Mouse (Mus musculus) adrenal gland (tissue): Measurements from ENCODE around the gene Rtp2.

Experiments used
- intact Hi-C: fragments of 180-260 bp; cut with DNase I; formaldehyde crosslinking; loops from one replicate; pipeline ENCODE4 v1.15.1; 2025
- long read RNA-seq, 2 experiments: library from polyadenylated mRNA; unstranded; transcript quantifications; one replicate each; pipeline ENCODE4 v2.0.0; 2020; ENCODE audit warnings: borderline replicate concordance in 1 of 2; ENCODE audit not compliant: insufficient replicate concordance in 1 of 2

Rtp2 gene
- long read RNA-seq, experiment 1 = 0 reads
- long read RNA-seq, experiment 2 = 0 reads

- intact Hi-C loops = no loop called here
Measured at GRCm38 (mm10) chr16:23932294-23932693, at the start of gene Rtp2. Gene Rtp2, minus strand, starts transcription at chr16:23932394.

GRCm38 (mm10) chr16:23980991-23981720 lies 49.0 kb upstream of the Rtp2 start:
- intact Hi-C loops = loop anchor here (10.0 kb wide), 1 partner anchor 954 kb away; no protein-coding TSS in a partner anchor

GRCm38 (mm10) chr16:23980201-23980870 lies 48.1 kb upstream of the Rtp2 start:
- intact Hi-C loops = loop anchor here (10.0 kb wide), 1 partner anchor 954 kb away; no protein-coding TSS in a partner anchor

- intact Hi-C loops = no loop called here
Measured at GRCm38 (mm10) chr16:23979446-23979845, 47.3 kb upstream of the Rtp2 start.

- intact Hi-C loops = no loop called here
Measured at GRCm38 (mm10) chr16:23978495-23978894, 46.3 kb upstream of the Rtp2 start.

- intact Hi-C loops = no loop called here
Measured at GRCm38 (mm10) chr16:23977732-23978131, 45.5 kb upstream of the Rtp2 start.

- intact Hi-C loops = no loop called here
Measured at GRCm38 (mm10) chr16:23976196-23976595, 44.0 kb upstream of the Rtp2 start.

- intact Hi-C loops = no loop called here
Measured at GRCm38 (mm10) chr16:23973635-23974367, 41.6 kb upstream of the Rtp2 start.

- intact Hi-C loops = no loop called here
Measured at GRCm38 (mm10) chr16:23972901-23973300, 40.7 kb upstream of the Rtp2 start.

GRCm38 (mm10) chr16:23972126-23972740 lies 40.0 kb upstream of the Rtp2 start:
- intact Hi-C loops = no loop called here

GRCm38 (mm10) chr16:23969919-23970318 lies 37.7 kb upstream of the Rtp2 start:
- intact Hi-C loops = no loop called here

GRCm38 (mm10) chr16:23968888-23969287 lies 36.7 kb upstream of the Rtp2 start:
- intact Hi-C loops = no loop called here

- intact Hi-C loops = no loop called here
Measured at GRCm38 (mm10) chr16:23967301-23967700, 35.1 kb upstream of the Rtp2 start.

GRCm38 (mm10) chr16:23966066-23966465 lies 33.9 kb upstream of the Rtp2 start:
- intact Hi-C loops = no loop called here

- intact Hi-C loops = loop anchor here (5.0 kb wide), 1 partner anchor 1382 kb away; no protein-coding TSS in a partner anchor
Measured at GRCm38 (mm10) chr16:23964706-23965367, 32.6 kb upstream of the Rtp2 start.

- intact Hi-C loops = loop anchor here (5.0 kb wide), 1 partner anchor 1383 kb away; no protein-coding TSS in a partner anchor
Measured at GRCm38 (mm10) chr16:23963896-23964668, 31.9 kb upstream of the Rtp2 start.

- intact Hi-C loops = loop anchor here (5.0 kb wide), 1 partner anchor 1385 kb away; no protein-coding TSS in a partner anchor
Measured at GRCm38 (mm10) chr16:23962401-23962800, 30.2 kb upstream of the Rtp2 start.

GRCm38 (mm10) chr16:23958938-23959337 lies 26.7 kb upstream of the Rtp2 start:
- intact Hi-C loops = no loop called here

- intact Hi-C loops = loop anchor here (2.0 kb wide), 2 partner anchors 403 to 501 kb away; no protein-coding TSS in a partner anchor
Measured at GRCm38 (mm10) chr16:23953959-23954260, 21.7 kb upstream of the Rtp2 start.
